Mouse (Mus musculus): ENCODE data around the gene Jtb. TPM values are rescaled to one million over a fixed set of nuclear protein-coding genes. Genes with fewer than 3 reads are reported as not detected.

The Jtb gene
- polyA plus RNA-seq, 1 experiment from 2014 or later = 90.2 TPM

GRCm38 (mm10) chr3:90279743-90280142 lies 48.3 kb downstream of the Jtb start:
- Histone ChIP-seq H3K4me3 (no peak overlapping the region), H3K9ac (no peak overlapping the region), H3K27me3 (no peaks in the 10 kb centered on the region), H3K4me1 (replicated peaks) (no peaks in the 10 kb centered on the region), H3K9me3 (no peaks in the 10 kb centered on the region), H3K27ac (replicated peaks) (no peak overlapping the region), H3K36me3 (peaks cover 32% of the 10 kb centered on the region), H3K4me2 (no peak overlapping the region)
- no peak for ATAC-seq (ENCODE audit: low FRiP score, low read depth)
- WGBS = 98% methylated on average over 7 of the region's 7 CpGs

GRCm38 (mm10) chr3:90280708-90281107 lies 49.3 kb downstream of the Jtb start:
- H3K4me1 ChIP-seq (replicated peaks) = no peaks in the 10 kb centered on the region
- H3K9ac ChIP-seq = no peak overlapping the region
- H3K27me3 ChIP-seq = no peaks in the 10 kb centered on the region
- 90% methylated on average over 9 of the region's 9 CpGs for WGBS
- H3K4me2 ChIP-seq = no peak overlapping the region
- ATAC-seq (ENCODE audit: low FRiP score, low read depth) = no peak
- H3K4me3 ChIP-seq = no peak overlapping the region
- H3K36me3 ChIP-seq = peaks cover 32% of the 10 kb centered on the region
- H3K27ac ChIP-seq (replicated peaks) = no peak overlapping the region
- H3K9me3 ChIP-seq = no peaks in the 10 kb centered on the region

DNA sequence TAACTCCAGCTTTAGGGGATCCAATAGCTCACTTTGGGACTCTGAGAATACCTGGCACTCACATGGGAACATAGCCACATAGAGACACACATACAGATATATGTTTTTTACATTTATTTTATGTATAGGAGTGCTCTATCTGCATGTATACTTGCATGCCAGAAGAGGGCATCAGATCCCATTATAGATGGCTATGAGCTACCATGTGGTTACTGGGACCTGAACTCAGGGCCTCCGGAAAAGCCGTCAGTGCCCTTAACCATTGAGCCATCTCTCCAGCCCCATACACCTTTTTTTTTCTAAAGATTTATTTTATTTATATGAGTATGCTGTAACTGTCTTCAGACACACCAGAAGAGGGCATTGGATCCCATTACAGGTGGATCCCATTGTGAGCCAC lies 52.8 kb downstream of the Jtb start:
- Histone ChIP-seq H3K9me3 (no peaks in the 10 kb centered on the region), H3K36me3 (peaks cover 20% of the 10 kb centered on the region), H3K4me2 (no peak overlapping the region), H3K27ac (replicated peaks) (no peak overlapping the region), H3K27me3 (no peaks in the 10 kb centered on the region), H3K4me3 (no peak overlapping the region), H3K9ac (no peak overlapping the region), H3K4me1 (replicated peaks) (no peaks in the 10 kb centered on the region)
- 97% methylated on average over 2 of the region's 2 CpGs for WGBS
- no peak for ATAC-seq (ENCODE audit: low FRiP score, low read depth)

Small RNA genes within 50 kb of the gene (microRNA-seq; reads per million reads assigned to microRNA genes)
- gene Mir7012 = not detected

Other genes starting within 250 kb of the Jtb start
- 110 and 111 TPM in 2 replicates for gene Hax1, start 232.8 kb upstream of the Jtb start, polyA plus RNA-seq (2015; fragmentation: Nextera tagmentation; extraction: Ambion mirVana)
- 205 and 208 TPM in 2 replicates for gene 4933434E20Rik, start 180.0 kb upstream of the Jtb start, polyA plus RNA-seq (2015; fragmentation: Nextera tagmentation; extraction: Ambion mirVana)
- gene Ubap2l, start 179.0 kb upstream of the Jtb start, polyA plus RNA-seq (2015; fragmentation: Nextera tagmentation; extraction: Ambion mirVana) = 121 and 130 TPM in 2 replicates
- 342 and 354 TPM in 2 replicates for gene Tpm3, start 158.9 kb upstream of the Jtb start, polyA plus RNA-seq (2015; fragmentation: Nextera tagmentation; extraction: Ambion mirVana)
- 0.25 and 0.46 TPM in 2 replicates for gene Nup210l, start 127.5 kb upstream of the Jtb start, polyA plus RNA-seq (2015; fragmentation: Nextera tagmentation; extraction: Ambion mirVana)
- 794 and 950 TPM in 2 replicates for gene Rps27, start 17.9 kb upstream of the Jtb start, polyA plus RNA-seq (2015; fragmentation: Nextera tagmentation; extraction: Ambion mirVana)
- gene Rab13, start 17.9 kb upstream of the Jtb start, polyA plus RNA-seq (2015; fragmentation: Nextera tagmentation; extraction: Ambion mirVana) = 27.2 and 28.7 TPM in 2 replicates
- gene Creb3l4, start 11.9 kb downstream of the Jtb start, polyA plus RNA-seq (2015; fragmentation: Nextera tagmentation; extraction: Ambion mirVana) = 2.2 and 3.1 TPM in 2 replicates
- 52.1 and 53.1 TPM in 2 replicates for gene Slc39a1, start 16.6 kb downstream of the Jtb start, polyA plus RNA-seq (2015; fragmentation: Nextera tagmentation; extraction: Ambion mirVana)
- gene Crtc2, start 22.6 kb downstream of the Jtb start, polyA plus RNA-seq (2015; fragmentation: Nextera tagmentation; extraction: Ambion mirVana) = 21.9 and 25.6 TPM in 2 replicates
- 7.7 and 8.8 TPM in 2 replicates for gene Dennd4b, start 33.6 kb downstream of the Jtb start, polyA plus RNA-seq (2015; fragmentation: Nextera tagmentation; extraction: Ambion mirVana)
- gene Gatad2b, start 61.6 kb downstream of the Jtb start, polyA plus RNA-seq (2015; fragmentation: Nextera tagmentation; extraction: Ambion mirVana) = 11.1 and 13.1 TPM in 2 replicates
- 31.4 and 34.1 TPM in 2 replicates for gene Slc27a3, start 158.3 kb downstream of the Jtb start, polyA plus RNA-seq (2015; fragmentation: Nextera tagmentation; extraction: Ambion mirVana)
- 34.3 and 35.0 TPM in 2 replicates for gene Ints3, start 202.0 kb downstream of the Jtb start, polyA plus RNA-seq (2015; fragmentation: Nextera tagmentation; extraction: Ambion mirVana)
- 2.4 and 2.8 TPM in 2 replicates for gene Npr1, start 234.3 kb downstream of the Jtb start, polyA plus RNA-seq (2015; fragmentation: Nextera tagmentation; extraction: Ambion mirVana)
- 231 and 240 TPM in 2 replicates for gene Ilf2, start 244.5 kb downstream of the Jtb start, polyA plus RNA-seq (2015; fragmentation: Nextera tagmentation; extraction: Ambion mirVana)

Data from hindbrain, embryonic 15.5 days (tissue).